Mouse (Mus musculus) heart, embryonic 13.5 days (tissue): ENCODE results near the gene Rsph14. TPM values are rescaled to one million over a fixed set of nuclear protein-coding genes. Genes with fewer than 3 reads are reported as not detected.

ENCODE experiments used
- polyA plus RNA-seq: library from polyadenylated mRNA; unstranded; fragments of >200 nt; fragmentation: Nextera tagmentation; extraction: Ambion mirVana; gene quantifications from 2 replicates; pipeline ENCODE4 v1.2.1, GENCODE M21; 2015

Gene Rsph14
- polyA plus RNA-seq, 1 experiment from 2014 or later = not detected

Other genes starting within 250 kb of the Rsph14 start
- gene Gnaz, start 65.4 kb downstream of the Rsph14 start, polyA plus RNA-seq = 1.3 and 1.6 TPM in 2 replicates
- 3.5 and 3.9 TPM in 2 replicates for gene Rab36, start 4.5 kb upstream of the Rsph14 start, polyA plus RNA-seq
- 14.3 and 15.4 TPM in 2 replicates for gene Bcr, start 28.0 kb upstream of the Rsph14 start, polyA plus RNA-seq
- 19.6 and 19.9 TPM in 2 replicates for gene Specc1l, start 179.5 kb upstream of the Rsph14 start, polyA plus RNA-seq